9 mouse cellular contexts compared by ENCODE assay signal in genomic region chr7:114317389-114317792, GRCm38 (mm10). TPM values are rescaled to one million over a fixed set of nuclear protein-coding genes. Genes with fewer than 3 reads are reported as not detected.
DNase-seq lines count a peak whose midpoint lies in the region; ATAC-seq and TF ChIP-seq lines count a peak whose summit lies in the region.
"Had no signal": no experiment of that assay in that cellular context is flagged by ENCODE, and none has a peak within 500 bp of the region (broad histone marks: within the 10 kb centered on the region; RNA-seq: fewer than 3 reads in every experiment).

No protein-coding gene starts in this region.

- H3K27ac ChIP-seq in neural tube, embryonic 15.5 days (replicated peaks) = 0 out of 2 replicates have a peak overlapping the region, but pooled peaks have one; percentile 13
- peak overlapping the region; percentile 45 for H3K27ac ChIP-seq in liver, embryonic 13.5 days
- H3K27ac ChIP-seq: midbrain, embryonic 12.5 days had no signal

- ATAC-seq in neural tube, embryonic 15.5 days (ENCODE audit: low FRiP score) = no peak
- ATAC-seq in liver, embryonic 13.5 days (ENCODE audit: low read depth) = peak; percentile 36; the same call in 1 of the 2 replicates

- no peaks in the 10 kb centered on the region for H3K4me1 ChIP-seq in neural tube, embryonic 15.5 days
- peaks cover 4% of the 10 kb centered on the region; the same call in 1 of the 2 replicates for H3K4me1 ChIP-seq in liver, embryonic 13.5 days (replicated peaks)

- TF ChIP-seq POLR2A in brain, embryonic 14.5 days (IDR thresholded peaks at IDR 0.05; ENCODE audit: borderline replicate concordance, extremely low read depth, insufficient read depth, insufficient read length, poor library complexity, severe bottlenecking) = no peak

- no peaks in the 10 kb centered on the region for H3K9me3 ChIP-seq in neural tube, embryonic 15.5 days (replicated peaks)
- no peaks in the 10 kb centered on the region for H3K9me3 ChIP-seq in liver, embryonic 13.5 days (replicated peaks)
- H3K9me3 ChIP-seq: midbrain, embryonic 12.5 days had no signal

- no peak for TF ChIP-seq CTCF in brain, embryonic 14.5 days (IDR thresholded peaks at IDR 0.05; ENCODE audit: borderline replicate concordance, extremely low read depth, insufficient read depth, insufficient read length)

- no peak for DNase-seq in neural tube, embryonic 10.5 days (ENCODE audit: extremely low spot score, low spot score)
- peak; percentile 55 for DNase-seq in brain, embryonic 14.5 days (ENCODE audit: low read depth)
- peak; percentile 70 to 71 for DNase-seq in heart, postnatal 10 days
- DNase-seq in liver, embryonic 13.5 days = no peak
- peak; percentile 47 for DNase-seq in spleen, adult 12 weeks (ENCODE audit: low spot score)
- no peak for DNase-seq in cerebellum, adult 11 months
- DNase-seq in cerebellum, postnatal 4 days (ENCODE audit: low spot score in 2 of 2) = no peak

- no peak overlapping the region for H3K4me2 ChIP-seq in neural tube, embryonic 15.5 days
- no peak overlapping the region for H3K4me2 ChIP-seq in liver, embryonic 13.5 days
- H3K4me2 ChIP-seq: midbrain, embryonic 12.5 days had no signal

- intact Hi-C loops in heart, postnatal 10 days (cut with DNase I) = no loop called here

- no peaks in the 10 kb centered on the region for H3K27me3 ChIP-seq in neural tube, embryonic 15.5 days (replicated peaks)
- no peaks in the 10 kb centered on the region for H3K27me3 ChIP-seq in liver, embryonic 13.5 days
- H3K27me3 ChIP-seq: midbrain, embryonic 12.5 days had no signal

- no peak overlapping the region for H3K4me3 ChIP-seq in neural tube, embryonic 15.5 days (replicated peaks)
- H3K4me3 ChIP-seq in liver, embryonic 13.5 days (replicated peaks) = no peak overlapping the region
- H3K4me3 ChIP-seq: midbrain, embryonic 12.5 days had no signal

- H3K36me3 ChIP-seq in neural tube, embryonic 15.5 days = no peaks in the 10 kb centered on the region
- H3K36me3 ChIP-seq in liver, embryonic 13.5 days = no peaks in the 10 kb centered on the region
- H3K36me3 ChIP-seq: midbrain, embryonic 12.5 days had no signal

- no peak overlapping the region for H3K9ac ChIP-seq in neural tube, embryonic 15.5 days (replicated peaks)
- no peak overlapping the region for H3K9ac ChIP-seq in liver, embryonic 13.5 days
- H3K9ac ChIP-seq: midbrain, embryonic 12.5 days had no signal

- WGBS in neural tube, embryonic 15.5 days = 72% methylated on average over 5 of the region's 5 CpGs
- 20% methylated on average over 5 of the region's 5 CpGs for WGBS in liver, embryonic 13.5 days (ENCODE audit: insufficient replicate concordance)

RNA-seq across cellular contexts. Expression of gene Psma1, which starts 41.5 kb away (rescaled TPM):
- 345 and 353 TPM in 2 replicates for polyA plus RNA-seq in neural tube, embryonic 15.5 days (2015; fragmentation: Nextera tagmentation; extraction: Ambion mirVana)
- 199 and 258 TPM in 2 replicates for polyA plus RNA-seq in brain, embryonic 14.5 days (2012; rRNA removed)
- total RNA-seq in heart, postnatal 10 days (2021) = 100 to 1,000 TPM; 143 to 147 TPM
- 343 and 365 TPM in 2 replicates for polyA plus RNA-seq in liver, embryonic 13.5 days (2015; fragmentation: Nextera tagmentation; extraction: Ambion mirVana)

Comparison
In these comparisons a context has a peak if more than half of its experiments do, and no peak if none do; other contexts are left out.
1. DNase-seq: peak in brain, embryonic 14.5 days (single experiment), heart, postnatal 10 days (2 of 2) and spleen, adult 12 weeks (single experiment); none in neural tube, embryonic 10.5 days (single experiment), liver, embryonic 13.5 days (single experiment), cerebellum, adult 11 months (single experiment) and cerebellum, postnatal 4 days (0 of 2).